ENCODE assay signal across 17 mouse cellular contexts in genomic region chr10:87109038-87109771, GRCm38 (mm10). TPM values are rescaled to one million over a fixed set of nuclear protein-coding genes. Genes with fewer than 3 reads are reported as not detected.
DNase-seq lines count a peak whose midpoint lies in the region; TF ChIP-seq lines count a peak whose summit lies in the region.
"Had no signal": no experiment of that assay in that cellular context is flagged by ENCODE, and none has a peak within 500 bp of the region (broad histone marks: within the 10 kb centered on the region; RNA-seq: fewer than 3 reads in every experiment).

No protein-coding gene starts in this region.

- no peak overlapping the region; the same call in 1 of the 2 replicates for H3K27ac ChIP-seq in left cerebral cortex, adult 2 months
- H3K27ac ChIP-seq: liver, embryonic 15.5 days; midbrain, embryonic 12.5 days had no signal

- no peak overlapping the region for H3K4me3 ChIP-seq in left cerebral cortex, adult 2 months
- H3K4me3 ChIP-seq: heart, embryonic 12.5 days; liver, embryonic 15.5 days; midbrain, embryonic 12.5 days; myocyte had no signal

- DNase-seq in left cerebral cortex, adult 11 months (ENCODE audit: low spot score), result peak; percentile 9
- DNase-seq in left cerebral cortex, adult 2 months (ENCODE audit: extremely low spot score in 1 of 2, low spot score in 2 of 2), result no peak
- peak; percentile 27 for DNase-seq in Muller cell, postnatal 12 days (ENCODE audit: inconsistent ontology term)
- DNase-seq in brain, embryonic 18.5 days (ENCODE audit: low read depth, low spot score), result peak; percentile 59
- peak; percentile 57 to 67 for DNase-seq in left cerebral cortex, postnatal 14 days (ENCODE audit: low spot score in 2 of 2)
- no peak for DNase-seq in urinary bladder, adult 18-20 months (ENCODE audit: low spot score in 2 of 2)
- DNase-seq in cerebellum, adult 11 months, result no peak
- DNase-seq: adrenal gland, postnatal 36 days; cerebellum, postnatal 36 days; gastrocnemius, postnatal 36 days; thymus, adult 18-20 months had no signal

- intact Hi-C loops in left cerebral cortex, adult 2 months (cut with DNase I), result no loop called here
- intact Hi-C loops in left cerebral cortex, postnatal 14 days (cut with DNase I), result no loop called here

- no peak for TF ChIP-seq CTCF in left cerebral cortex, adult 2 months (IDR thresholded peaks at IDR 0.05)

RNA-seq across cellular contexts. Expression of gene 1700113H08Rik, which starts 51.4 kb away (rescaled TPM):
- total RNA-seq in left cerebral cortex, adult 2 months (2021), result not detected
- not detected for total RNA-seq in left cerebral cortex, postnatal 14 days (2021)
- total RNA-seq: adrenal gland, postnatal 36 days; hematopoietic stem cell, adult 5-6 weeks; left cerebral cortex, postnatal 36 days had no signal

Comparison
In these comparisons a context has a peak if more than half of its experiments do, and no peak if none do; other contexts are left out.
1. DNase-seq: peak in left cerebral cortex, adult 11 months (single experiment), Muller cell, postnatal 12 days (single experiment), brain, embryonic 18.5 days (single experiment) and left cerebral cortex, postnatal 14 days (2 of 2); none in left cerebral cortex, adult 2 months (0 of 2), urinary bladder, adult 18-20 months (0 of 2) and cerebellum, adult 11 months (single experiment).